Comparison of ENCODE assay signal across 7 mouse cellular contexts in the genomic region with DNA sequence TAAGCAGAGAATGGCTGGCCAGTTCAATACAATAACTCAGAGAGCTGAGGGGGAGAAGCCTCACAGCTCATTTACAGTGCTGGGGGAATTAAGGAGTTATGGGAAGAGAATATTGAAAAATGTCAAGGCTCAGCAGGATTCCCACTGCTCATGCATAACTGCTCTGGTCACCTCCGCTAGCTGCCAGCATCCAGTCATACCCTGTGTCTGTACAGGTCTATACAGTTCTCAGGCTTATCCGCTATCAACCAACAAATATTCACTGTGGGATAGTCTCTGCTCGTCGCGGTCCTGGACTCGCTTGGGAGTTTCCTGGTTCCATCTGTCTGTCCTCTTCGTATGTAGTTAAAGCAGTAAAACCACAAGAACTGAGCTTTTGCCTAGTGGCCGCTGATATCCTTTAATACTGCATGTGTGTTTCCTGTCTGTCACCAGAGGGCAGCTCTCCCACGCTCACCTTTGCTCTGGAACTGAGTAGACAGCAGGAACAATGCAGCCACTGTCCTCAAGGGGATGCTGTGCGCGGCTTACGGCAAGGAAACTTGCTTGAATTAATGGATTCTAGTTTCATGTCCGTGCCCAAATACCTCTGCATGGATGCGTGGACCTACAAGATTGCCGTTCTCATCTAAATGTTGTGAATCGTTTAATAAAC. TPM values are rescaled to one million over a fixed set of nuclear protein-coding genes. Genes with fewer than 3 reads are reported as not detected.
A peak's percentile ranks its signal among the peaks of the same experiment; 100 is the strongest.
DNase-seq lines count a peak whose midpoint lies in the region; ATAC-seq lines count a peak whose summit lies in the region.

No protein-coding gene starts in this region.

- H3K36me3 ChIP-seq in intestine, embryonic 14.5 days (ENCODE audit: control insufficient read depth, insufficient read depth, low read length) = no peaks in the 10 kb centered on the region
- H3K36me3 ChIP-seq in midbrain, embryonic 15.5 days (replicated peaks) = no peaks in the 10 kb centered on the region
- no peaks in the 10 kb centered on the region for H3K36me3 ChIP-seq in stomach, embryonic 14.5 days (ENCODE audit: control insufficient read depth, insufficient read depth, low read length)

- no peak overlapping the region for H3K9ac ChIP-seq in intestine, embryonic 14.5 days (ENCODE audit: low read length)
- H3K9ac ChIP-seq in midbrain, embryonic 15.5 days = no peak overlapping the region
- H3K9ac ChIP-seq in stomach, embryonic 14.5 days (replicated peaks; ENCODE audit: low read depth, low read length) = no peak overlapping the region

- WGBS in intestine, embryonic 14.5 days = 36% methylated on average over 16 of the region's 16 CpGs
- WGBS in midbrain, embryonic 15.5 days = 33% methylated on average over 16 of the region's 16 CpGs
- WGBS in stomach, embryonic 14.5 days = 32% methylated on average over 16 of the region's 16 CpGs

- H3K9me3 ChIP-seq in intestine, embryonic 14.5 days (ENCODE audit: control insufficient read depth, low read length) = no peaks in the 10 kb centered on the region
- H3K9me3 ChIP-seq in midbrain, embryonic 15.5 days = no peaks in the 10 kb centered on the region
- H3K9me3 ChIP-seq in stomach, embryonic 14.5 days (ENCODE audit: control insufficient read depth, low read depth, low read length) = no peaks in the 10 kb centered on the region

- intact Hi-C loops in left cerebral cortex, postnatal 10 days (cut with DNase I) = loop anchor here (5.0 kb wide), 2 partner anchors 50 to 65 kb away; partner anchors contain the start of gene Fam124a

- 0 out of 2 replicates have a peak, but pooled peaks have one; percentile 43 for ATAC-seq in intestine, embryonic 14.5 days (replicated peaks; ENCODE audit: low FRiP score, low TSS enrichment, low read depth)
- ATAC-seq in midbrain, embryonic 15.5 days (replicated peaks) = peak; percentile 90
- ATAC-seq in stomach, embryonic 14.5 days (ENCODE audit: insufficient number of reproducible peaks, insufficient read depth, low FRiP score, low read depth) = peak; percentile 56; the same call in 1 of the 2 replicates

- no peaks in the 10 kb centered on the region for H3K27me3 ChIP-seq in intestine, embryonic 14.5 days (replicated peaks; ENCODE audit: control insufficient read depth, insufficient read depth, low read length)
- H3K27me3 ChIP-seq in midbrain, embryonic 15.5 days (replicated peaks) = no peaks in the 10 kb centered on the region
- no peaks in the 10 kb centered on the region for H3K27me3 ChIP-seq in stomach, embryonic 14.5 days (ENCODE audit: control insufficient read depth, insufficient read depth, low read length)

- H3K4me1 ChIP-seq in intestine, embryonic 14.5 days (replicated peaks; ENCODE audit: control insufficient read depth, insufficient read depth, low read length) = no peaks in the 10 kb centered on the region
- peaks cover 3% of the 10 kb centered on the region; the same call in 1 of the 2 replicates for H3K4me1 ChIP-seq in midbrain, embryonic 15.5 days
- no peaks in the 10 kb centered on the region for H3K4me1 ChIP-seq in stomach, embryonic 14.5 days (ENCODE audit: control insufficient read depth, insufficient read depth, low read length)

- H3K4me2 ChIP-seq in intestine, embryonic 14.5 days (ENCODE audit: low read length) = no peak overlapping the region
- H3K4me2 ChIP-seq in midbrain, embryonic 15.5 days = 0 out of 2 replicates have a peak overlapping the region, but pooled peaks have one; percentile 18
- H3K4me2 ChIP-seq in stomach, embryonic 14.5 days (replicated peaks; ENCODE audit: low read depth, low read length) = no peak overlapping the region

- H3K4me3 ChIP-seq in intestine, embryonic 14.5 days (ENCODE audit: low read depth, low read length) = no peak overlapping the region
- H3K4me3 ChIP-seq in midbrain, embryonic 15.5 days = no peak overlapping the region
- no peak overlapping the region for H3K4me3 ChIP-seq in stomach, embryonic 14.5 days (ENCODE audit: low read depth, low read length)

- no peak overlapping the region for H3K27ac ChIP-seq in intestine, embryonic 14.5 days (ENCODE audit: low read depth)
- no peak overlapping the region for H3K27ac ChIP-seq in midbrain, embryonic 15.5 days
- no peak overlapping the region for H3K27ac ChIP-seq in stomach, embryonic 14.5 days (ENCODE audit: low read length)

- DNase-seq in adipocyte (ENCODE audit: low spot score) = peak; percentile 80
- peak; percentile 61 to 82 for DNase-seq in cerebellum, postnatal 4 days (ENCODE audit: low spot score in 2 of 2)
- peak; percentile 54 to 62 for DNase-seq in gastrocnemius, adult 8-10 months (ENCODE audit: low spot score in 2 of 2)
- peak; percentile 86 for DNase-seq in intestine, embryonic 14.5 days (ENCODE audit: low spot score)
- peak; percentile 77 to 85 for DNase-seq in left cerebral cortex, postnatal 10 days (ENCODE audit: extremely low spot score in 1 of 2, low spot score in 2 of 2)

RNA-seq across cellular contexts. Expression of gene Gucy1b2, which starts 36.2 kb away (rescaled TPM):
- not detected for total RNA-seq in gastrocnemius, adult 8-10 months (2022)
- polyA plus RNA-seq in intestine, embryonic 14.5 days (2014; fragmentation: Nextera tagmentation; extraction: Ambion mirVana) = not detected in 2 replicates
- total RNA-seq in left cerebral cortex, postnatal 10 days (2021) = under 1 TPM; 0.39 to 0.55 TPM
- polyA plus RNA-seq in midbrain, embryonic 15.5 days (2015; fragmentation: Nextera tagmentation; extraction: Ambion mirVana) = 0.61 and 1.2 TPM in 2 replicates
- polyA plus RNA-seq in stomach, embryonic 14.5 days (2014; fragmentation: Nextera tagmentation; extraction: Ambion mirVana) = 0.10 TPM in 1 of 2 replicates, not detected in the other
